Mouse (Mus musculus): ENCODE results near the gene 2200002D01Rik.

GRCm38 (mm10) chr7:29277510-29277909 is 29.2 kb upstream of the 2200002D01Rik start:
- TF ChIP-seq POLR2A (IDR thresholded peaks at IDR 0.05; ENCODE audit: extremely low read depth, insufficient read depth, low read length): no peak
- no peak for TF ChIP-seq CTCF (IDR thresholded peaks at IDR 0.05; ENCODE audit: low read depth, low read length)
